Mouse (Mus musculus): ENCODE data around the gene Smap1. TPM values are rescaled to one million over a fixed set of nuclear protein-coding genes. Genes with fewer than 3 reads are reported as not detected.

Smap1 gene
- polyA plus RNA-seq, 1 experiment from 2014 or later, result 35.6 TPM

- Histone ChIP-seq H3K27me3 (replicated peaks) (no peaks in the 10 kb centered on the region), H3K27ac (no peak overlapping the region), H3K9ac (no peak overlapping the region), H3K4me1 (no peaks in the 10 kb centered on the region), H3K36me3 (no peaks in the 10 kb centered on the region), H3K4me3 (no peak overlapping the region), H3K9me3 (replicated peaks) (no peaks in the 10 kb centered on the region), H3K4me2 (no peak overlapping the region)
- ATAC-seq, result no peak
- 73% methylated on average over 9 of the region's 9 CpGs for WGBS (ENCODE audit: insufficient replicate concordance)
These were observed 123.8 kb downstream of the Smap1 start for GRCm38 (mm10) chr1:23798306-23798705.

Other genes starting within 250 kb of the Smap1 start
- 0.19 and 0.33 TPM in 2 replicates for gene B3gat2, start 160.6 kb downstream of the Smap1 start, polyA plus RNA-seq (2016; fragmentation: Nextera tagmentation; extraction: Ambion mirVana)
- gene Sdhaf4, start 83.3 kb upstream of the Smap1 start, polyA plus RNA-seq (2016; fragmentation: Nextera tagmentation; extraction: Ambion mirVana), result 46.4 and 50.7 TPM in 2 replicates
- gene Fam135a, start 178.0 kb upstream of the Smap1 start, polyA plus RNA-seq (2016; fragmentation: Nextera tagmentation; extraction: Ambion mirVana), result 7.8 and 8.6 TPM in 2 replicates